Mouse (Mus musculus) inflammation-experienced regulatory T-cells, adult 6 months (primary cell): ENCODE data around the gene Olfr544. TPM values are rescaled to one million over a fixed set of nuclear protein-coding genes. Genes with fewer than 3 reads are reported as not detected.
"Not testable (repeated sequence)": the region's sequence is repeated elsewhere in the genome, so short reads cannot be mapped to it uniquely, and the experiment has no call there.

Experiments
- ATAC-seq: one replicate; pipeline ENCODE4 v1.8.0; 2017
- polyA plus RNA-seq, 3 experiments: library from polyadenylated mRNA; unstranded; fragments of 100-300 nt; shearing (Covaris generic); gene quantifications; one replicate each; pipeline ENCODE4 v1.2.1; 2017

The Olfr544 gene
- not detected for polyA plus RNA-seq

DNA sequence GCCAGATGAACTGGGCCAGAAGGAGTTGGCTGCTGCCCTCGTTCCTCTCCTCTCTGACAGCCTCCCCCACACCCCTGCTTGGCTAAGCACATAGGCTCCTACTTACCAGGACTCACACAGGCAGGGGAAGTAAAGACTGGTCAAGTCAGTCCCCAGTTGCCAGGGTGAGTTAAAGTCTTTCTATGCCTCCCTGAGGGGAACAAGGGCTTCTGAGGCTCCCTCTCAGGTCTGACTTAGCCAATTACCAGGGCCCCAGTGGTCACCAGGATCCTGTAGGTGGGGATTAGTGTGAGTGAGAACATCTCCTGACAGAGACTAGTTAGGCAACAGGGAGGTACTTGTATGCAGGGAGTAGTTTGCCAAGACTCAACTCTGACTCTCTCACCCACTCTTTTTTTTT is at the start of gene Olfr544:
Olfr544 (minus strand) TSS at position 153 of the 400 bp plus-strand sequence.
- no peak for ATAC-seq

DNA sequence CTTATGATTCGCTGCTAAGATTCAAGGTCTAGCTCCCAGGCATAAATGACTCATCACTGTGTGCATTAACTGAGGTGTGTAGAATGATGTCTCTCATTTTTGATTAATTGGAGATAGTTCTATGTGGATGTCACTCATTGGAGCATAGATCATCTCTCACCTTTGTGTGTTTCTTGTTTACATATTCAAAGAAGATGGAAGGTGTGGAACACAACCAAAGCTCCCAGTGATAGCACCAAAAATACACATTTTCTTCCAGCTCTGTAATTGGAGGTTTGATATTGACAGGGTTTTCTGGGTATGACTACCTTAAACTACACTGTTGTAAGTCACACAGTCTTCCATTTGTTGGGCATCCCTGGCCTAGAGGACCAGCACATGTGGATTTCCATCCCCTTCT is 46.3 kb upstream of the Olfr544 start, which contains the start of gene Olfr547:
Olfr547 (plus strand) TSS at position 301 of the 400 bp plus-strand sequence.
- no peak for ATAC-seq

DNA sequence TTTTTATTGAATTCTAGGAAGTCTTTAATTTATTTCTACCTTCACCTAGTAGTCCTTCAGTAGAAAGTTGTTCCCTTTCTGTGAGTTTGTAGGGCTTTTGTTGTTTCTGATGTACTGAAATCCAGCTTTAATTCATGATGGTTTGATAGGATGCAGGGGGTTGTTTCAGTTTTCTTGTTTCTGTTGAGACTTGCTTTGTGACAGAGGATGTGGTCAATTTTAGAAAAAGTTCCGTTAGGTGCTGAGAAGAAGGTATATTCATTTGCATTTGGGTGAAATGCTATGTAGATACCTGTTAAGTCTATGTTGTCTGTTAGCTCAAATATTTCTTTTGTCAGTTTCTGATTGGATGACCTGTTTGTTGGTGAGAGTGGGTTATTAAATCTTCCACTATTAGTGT is 40.9 kb upstream of the Olfr544 start:
- ATAC-seq = peak; percentile 95

DNA sequence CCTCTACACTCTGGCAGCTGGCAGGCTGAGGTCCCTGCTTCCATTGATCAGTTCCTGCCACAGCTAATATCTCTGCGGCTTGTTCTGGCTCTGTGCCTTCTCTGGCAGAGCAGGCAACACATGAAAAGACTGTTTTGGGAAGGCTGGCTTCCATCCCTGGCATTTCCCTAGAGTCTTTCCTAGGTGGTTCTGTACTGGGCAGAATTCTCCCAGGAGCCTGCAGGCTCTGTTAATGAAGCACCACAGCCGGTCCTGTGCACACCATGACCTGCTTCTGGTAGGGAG is 28.9 kb upstream of the Olfr544 start:
- ATAC-seq = no peak

DNA sequence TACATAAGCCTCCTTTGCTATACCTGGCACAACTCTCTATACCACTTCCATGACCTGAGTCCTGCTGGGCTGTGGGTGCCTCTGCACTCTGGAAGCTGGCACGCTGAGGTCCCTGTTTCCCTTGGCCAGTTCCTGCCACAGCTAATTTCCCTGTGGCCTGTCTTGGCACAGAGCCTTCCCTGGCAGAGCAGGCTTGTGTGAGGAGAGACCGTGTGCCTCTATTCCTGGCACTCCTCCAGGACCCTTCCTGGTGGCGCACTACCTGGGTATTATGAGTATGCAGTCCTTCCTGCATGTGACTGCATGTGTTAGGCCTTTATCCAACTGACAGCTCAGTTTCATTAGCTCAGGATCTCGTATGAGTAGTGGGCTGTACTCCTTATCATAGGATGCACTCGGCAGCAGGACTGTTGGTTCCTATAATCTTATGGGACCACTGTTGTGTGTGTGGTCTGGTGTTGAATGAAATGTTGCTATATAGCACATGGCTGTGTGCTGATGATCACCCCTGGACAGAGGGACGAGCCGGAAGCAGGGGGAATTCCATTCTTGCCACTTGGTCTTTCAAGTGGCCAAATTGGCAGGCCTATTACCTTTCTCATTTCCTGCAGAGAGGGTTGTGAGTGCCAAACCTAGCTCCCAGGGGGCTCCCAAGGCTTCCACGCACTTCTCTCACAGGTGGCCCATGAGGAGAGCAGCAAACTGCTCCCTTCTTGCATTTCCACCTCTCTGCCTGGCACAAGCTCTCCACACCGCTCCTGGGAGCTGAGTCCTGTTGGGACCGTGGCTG is 28.3 kb upstream of the Olfr544 start:
- ATAC-seq = no peak

DNA sequence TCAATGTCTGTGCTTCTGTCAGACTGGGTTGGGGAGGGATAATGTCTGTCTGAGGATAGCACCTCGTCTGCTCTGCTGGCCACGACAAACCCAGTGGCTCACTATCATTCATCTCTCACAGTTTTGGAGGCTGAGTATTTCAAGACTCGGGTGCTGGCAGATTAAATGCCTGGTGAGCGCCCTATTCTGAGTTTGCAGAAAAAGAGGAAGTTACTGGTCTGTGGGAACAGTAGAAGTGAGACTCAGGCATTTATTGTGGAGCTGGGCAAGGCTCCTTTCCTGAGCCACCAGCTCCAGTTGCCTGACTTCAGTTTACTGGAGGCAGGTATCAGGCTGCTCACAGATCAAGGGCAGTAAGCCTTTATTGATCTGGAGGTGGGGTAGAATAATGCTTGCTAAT is 26.0 kb upstream of the Olfr544 start:
- no peak for ATAC-seq

DNA sequence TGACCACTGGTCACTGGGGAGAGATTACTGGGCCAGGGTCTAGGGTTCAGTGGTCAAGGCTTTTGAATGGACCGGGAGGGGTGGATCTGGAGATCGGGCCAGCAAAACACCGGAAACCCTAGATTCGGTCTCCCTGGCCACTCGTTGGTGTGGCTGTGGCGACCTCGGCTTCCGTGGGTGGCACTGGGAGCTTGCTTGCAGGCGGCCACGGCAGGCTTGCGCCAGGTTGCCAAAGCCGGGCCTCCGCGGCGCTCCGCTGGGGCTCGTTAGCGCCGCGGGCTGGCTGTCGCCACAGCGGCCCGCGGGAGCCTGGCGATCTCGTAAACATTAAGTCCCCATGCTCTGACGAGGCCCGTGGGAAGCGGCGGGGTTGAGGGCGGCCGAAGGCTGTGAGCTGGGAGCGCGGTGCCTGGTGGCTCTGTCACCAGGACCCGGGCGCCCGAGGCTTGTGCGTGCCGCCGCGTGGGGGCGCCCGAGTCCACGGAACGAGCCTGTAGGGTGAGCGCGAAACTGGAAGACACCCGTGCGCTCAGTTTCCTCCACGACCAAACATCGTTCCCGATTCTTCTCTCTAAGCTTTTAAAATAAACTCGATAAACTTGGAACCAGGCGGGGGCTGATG is 24.8 kb upstream of the Olfr544 start:
- ATAC-seq = peak; percentile 93

DNA sequence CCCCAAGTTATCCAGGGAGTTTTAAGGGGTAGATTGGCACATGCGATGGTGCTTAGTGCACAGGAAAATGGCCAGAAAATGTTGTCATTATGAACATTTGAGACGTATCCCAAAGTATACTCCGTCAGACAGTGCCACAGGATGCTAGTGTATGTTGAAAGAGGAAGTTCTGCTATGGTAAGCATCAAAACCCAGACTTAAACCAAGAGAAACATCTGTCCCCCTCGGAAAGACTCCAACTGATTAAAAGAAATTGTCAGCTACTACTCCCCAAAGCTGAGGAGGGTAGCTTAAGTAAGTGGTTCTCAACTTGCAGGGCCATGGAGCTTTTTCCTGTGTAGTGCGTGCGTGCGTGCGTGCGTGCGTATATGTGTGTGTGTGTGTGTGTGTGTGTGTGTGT is 23.8 kb upstream of the Olfr544 start:
- no peak for ATAC-seq

DNA sequence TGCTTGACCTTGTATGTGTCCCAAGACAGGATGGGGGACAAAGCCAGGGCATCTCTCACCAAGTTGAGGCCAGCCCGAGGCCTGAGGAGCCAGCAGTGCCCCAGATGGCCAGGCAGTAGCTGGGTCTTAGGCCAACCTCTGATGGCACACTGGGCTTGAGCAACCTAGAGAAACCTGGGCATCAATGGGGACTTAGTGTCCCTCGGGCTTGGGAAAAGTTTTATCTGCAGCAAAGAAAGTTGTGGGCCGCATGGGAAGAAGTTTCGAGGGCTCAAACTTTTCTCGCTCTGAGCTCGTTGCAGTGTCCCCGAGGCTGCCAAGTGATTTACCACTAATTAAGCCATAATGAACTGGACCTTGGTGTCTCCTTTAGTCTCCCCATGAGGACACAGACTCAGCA is 21.6 kb upstream of the Olfr544 start:
- ATAC-seq = no peak

DNA sequence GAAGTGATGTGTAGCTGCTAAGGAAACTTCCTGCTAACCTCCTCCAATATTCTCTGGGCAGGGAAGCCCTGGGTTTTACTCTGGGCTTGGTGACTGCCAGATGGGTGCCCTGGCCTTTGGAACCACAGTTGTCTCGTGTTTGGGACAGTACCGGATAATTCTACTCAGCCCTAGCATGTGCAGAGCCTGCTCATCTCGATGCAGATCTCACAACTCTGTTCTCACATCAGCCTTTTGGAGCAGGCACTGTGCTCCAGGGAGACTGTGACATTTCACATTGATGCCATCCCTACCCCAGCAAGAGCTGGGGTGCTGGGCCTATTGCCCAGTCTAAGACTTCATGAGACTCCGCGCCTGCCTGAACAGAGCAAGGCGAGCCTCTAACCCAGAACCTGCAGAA is 20.6 kb upstream of the Olfr544 start:
- ATAC-seq = no peak

DNA sequence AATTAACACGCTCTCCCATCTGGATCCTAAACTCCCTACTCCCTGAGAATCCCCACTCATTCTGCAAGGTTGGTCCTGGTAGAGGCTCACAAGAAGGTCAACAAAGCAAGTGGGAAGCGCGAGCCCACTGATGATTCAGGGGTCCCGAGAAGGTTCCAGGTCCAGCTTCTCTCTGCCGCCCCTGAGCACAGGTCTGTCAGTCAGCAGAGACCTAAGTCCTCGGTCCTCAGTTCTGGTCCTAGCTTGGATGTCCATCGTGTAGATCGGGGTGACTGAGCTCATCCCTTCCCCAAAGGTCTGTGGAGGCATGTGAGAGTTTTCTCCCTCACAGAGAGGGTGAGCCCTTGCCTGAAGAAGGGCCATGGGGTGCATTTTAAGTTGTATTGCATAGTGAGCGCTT is 20.0 kb upstream of the Olfr544 start:
- no peak for ATAC-seq

DNA sequence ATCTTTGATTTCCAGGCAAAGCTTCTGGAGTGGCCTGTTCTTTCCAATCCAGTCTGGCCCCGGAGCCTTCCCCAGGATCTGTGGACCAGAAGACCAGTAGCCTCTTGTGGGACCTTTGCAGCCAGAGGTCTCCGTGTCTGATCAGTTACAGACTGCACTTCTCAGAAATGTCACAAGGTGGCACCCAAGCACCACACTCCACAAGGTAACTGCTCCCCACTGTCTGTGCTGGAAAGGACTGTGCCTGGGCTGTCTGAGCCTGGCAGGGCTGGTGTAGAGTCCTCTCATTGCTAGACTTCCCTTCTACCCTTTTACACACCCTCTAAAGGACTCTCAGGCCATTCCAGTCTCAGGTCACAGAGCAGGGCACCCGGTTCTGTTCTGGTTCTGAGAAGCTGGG is 18.7 kb upstream of the Olfr544 start:
- peak; percentile 68 for ATAC-seq

DNA sequence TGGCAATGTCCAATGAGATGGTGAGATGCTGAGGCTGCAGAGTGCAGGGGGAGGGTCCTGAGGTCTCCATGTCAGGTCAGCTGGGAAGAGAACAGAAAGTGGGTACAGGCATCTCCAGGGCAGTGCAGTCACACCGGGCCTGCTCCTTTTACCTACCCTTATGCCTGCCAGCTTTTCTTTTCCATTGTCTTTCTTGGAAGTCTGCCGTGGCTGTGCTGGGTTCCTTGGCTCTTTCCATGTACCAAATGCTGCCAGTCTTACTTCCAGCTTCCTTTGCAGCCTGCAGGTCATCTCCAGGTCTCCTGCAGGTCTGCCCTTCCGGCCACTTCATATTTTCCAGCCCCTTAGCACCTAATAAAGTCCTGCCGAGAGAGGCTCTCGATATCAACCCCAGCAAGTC is 13.9 kb upstream of the Olfr544 start:
- ATAC-seq = no peak

DNA sequence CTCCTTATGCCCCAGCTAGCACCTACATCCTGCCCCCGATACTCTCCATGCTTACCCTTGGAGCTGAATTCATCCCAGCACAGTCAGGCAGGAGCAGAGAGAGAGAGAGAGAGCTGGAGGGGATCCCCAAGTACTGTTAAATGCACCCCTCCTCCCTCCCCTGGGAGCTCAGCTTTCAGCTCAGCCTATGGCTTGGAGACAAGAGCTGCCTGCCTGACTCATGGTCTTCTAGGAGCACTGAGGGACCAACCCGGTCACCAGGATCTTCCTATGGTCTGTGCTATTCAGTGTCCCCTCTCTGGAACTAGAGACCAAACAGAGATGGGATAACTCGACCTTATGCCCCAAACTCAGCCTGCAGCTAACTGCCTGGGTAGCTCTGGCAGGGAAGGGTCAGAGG is 11.4 kb upstream of the Olfr544 start, which contains the start of gene Olfr545:
Olfr545 (minus strand) TSS at position 101 of the 400 bp plus-strand sequence.
- no peak for ATAC-seq

DNA sequence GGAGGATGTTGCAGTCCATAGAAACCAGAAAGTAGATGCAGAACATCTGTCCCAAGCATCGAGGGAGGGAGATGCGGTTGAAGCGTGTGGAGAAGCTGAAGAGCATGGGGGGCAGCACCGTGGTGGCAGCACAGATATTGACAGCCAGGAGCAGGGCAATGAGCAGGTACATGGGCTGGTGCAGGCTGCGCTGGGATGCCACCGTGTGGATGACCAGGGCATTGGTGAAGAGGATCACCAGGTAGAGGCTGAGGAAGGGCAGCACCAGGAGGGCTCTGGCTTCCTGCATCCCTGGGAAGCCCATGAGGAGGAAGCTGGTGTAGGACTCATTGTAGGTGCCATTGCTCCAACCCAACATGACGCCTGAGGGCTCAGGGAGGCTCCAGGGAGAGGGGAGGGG is 6.3 kb upstream of the Olfr544 start:
- not testable (repeated sequence) for ATAC-seq

DNA sequence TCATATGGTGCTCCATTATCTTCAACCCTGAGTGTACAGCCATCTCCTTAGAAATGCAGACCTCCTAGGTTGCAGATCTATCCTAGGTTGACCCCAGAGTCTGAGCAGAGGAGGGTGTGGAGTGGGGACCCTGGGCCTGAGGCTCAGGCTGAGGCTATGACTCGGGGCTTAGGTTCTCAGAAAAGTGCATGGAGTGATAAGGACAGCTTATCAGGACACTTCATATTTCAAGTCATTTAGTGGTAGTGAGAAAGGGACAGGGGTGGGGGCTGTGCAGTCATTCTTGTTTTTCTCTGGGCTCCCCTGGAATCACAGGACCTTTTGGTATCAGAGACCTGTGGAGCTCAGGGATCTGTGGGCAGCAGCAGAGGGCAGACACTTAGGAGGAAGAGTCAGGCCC is 2.0 kb downstream of the Olfr544 start:
- no peak for ATAC-seq

DNA sequence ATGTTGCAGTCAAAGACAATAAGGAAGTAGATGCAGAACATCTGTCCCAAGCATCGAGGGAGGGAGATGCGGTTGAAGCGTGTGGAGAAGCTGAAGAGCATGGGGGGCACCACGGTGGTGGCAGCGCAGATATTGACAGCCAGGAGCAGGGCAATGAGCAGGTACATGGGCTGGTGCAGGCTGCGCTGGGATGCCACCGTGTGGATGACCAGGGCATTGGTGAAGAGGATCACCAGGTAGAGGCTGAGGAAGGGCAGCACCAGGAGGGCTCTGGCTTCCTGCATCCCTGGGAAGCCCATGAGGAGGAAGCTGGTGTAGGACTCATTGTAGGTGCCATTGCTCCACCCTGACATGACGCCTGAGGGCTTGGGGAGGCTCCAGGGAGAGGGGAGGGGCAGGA is 3.3 kb downstream of the Olfr544 start:
- not testable (repeated sequence) for ATAC-seq

DNA sequence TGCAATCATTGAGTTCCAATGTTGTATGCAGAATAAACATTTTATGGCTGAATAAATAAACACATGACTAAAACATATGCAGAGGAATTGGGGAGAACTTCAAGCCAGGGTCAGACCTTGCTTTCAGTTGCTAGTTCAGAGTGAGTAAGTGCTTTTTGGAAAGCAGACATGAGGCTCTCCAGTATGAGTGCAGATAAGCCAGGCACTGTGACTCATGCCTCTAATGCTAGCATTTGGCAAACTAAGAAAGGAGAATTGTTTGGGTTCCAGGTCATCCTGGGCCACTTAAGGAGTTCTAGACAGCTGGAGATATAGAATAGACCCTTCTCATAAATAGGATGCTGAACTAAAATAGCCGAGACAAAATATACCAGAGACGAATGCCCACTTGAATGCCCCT is 4.4 kb downstream of the Olfr544 start:
- ATAC-seq = no peak

DNA sequence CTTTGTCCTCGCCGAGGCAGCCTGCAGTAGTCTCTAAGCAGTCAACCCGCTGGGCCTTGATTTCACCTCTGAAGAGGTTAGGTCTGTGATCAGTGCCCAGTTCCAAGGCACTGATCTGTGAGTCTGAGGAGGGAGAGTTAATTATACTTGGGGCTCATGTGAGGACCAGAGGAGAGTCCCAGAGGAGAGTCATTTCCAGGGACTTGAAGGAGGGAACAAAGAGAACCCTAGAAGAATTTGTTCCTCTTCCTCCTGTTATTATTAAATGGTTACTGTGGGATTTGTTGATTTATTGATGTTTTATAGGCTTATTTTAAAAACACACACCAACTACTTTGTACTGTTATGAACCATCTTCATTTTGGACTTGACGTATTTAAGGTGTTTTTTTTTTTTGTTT is 6.5 kb downstream of the Olfr544 start, which contains the start of gene Olfr543:
Olfr543 (minus strand) TSS at position 101 of the 400 bp plus-strand sequence.
- no peak for ATAC-seq

DNA sequence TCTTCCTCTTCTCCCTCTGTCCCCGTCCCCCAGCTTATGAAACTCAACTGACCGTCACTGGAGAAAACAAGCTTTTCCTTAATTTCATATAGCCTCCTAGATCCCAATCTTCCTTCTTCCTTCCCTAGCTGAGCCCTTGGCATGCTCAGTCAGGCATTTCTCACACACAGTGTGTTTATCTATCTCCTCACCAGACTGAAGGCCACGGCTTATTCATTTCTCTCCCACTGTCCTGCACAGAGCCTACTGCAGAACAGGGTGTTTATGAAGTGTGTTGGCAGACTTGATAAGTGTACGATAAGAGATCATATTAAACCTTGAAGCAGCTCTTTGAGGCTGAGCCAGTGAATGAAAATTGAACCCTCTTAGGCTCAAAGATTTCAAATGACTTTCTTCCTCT is 7.3 kb downstream of the Olfr544 start:
- no peak for ATAC-seq

DNA sequence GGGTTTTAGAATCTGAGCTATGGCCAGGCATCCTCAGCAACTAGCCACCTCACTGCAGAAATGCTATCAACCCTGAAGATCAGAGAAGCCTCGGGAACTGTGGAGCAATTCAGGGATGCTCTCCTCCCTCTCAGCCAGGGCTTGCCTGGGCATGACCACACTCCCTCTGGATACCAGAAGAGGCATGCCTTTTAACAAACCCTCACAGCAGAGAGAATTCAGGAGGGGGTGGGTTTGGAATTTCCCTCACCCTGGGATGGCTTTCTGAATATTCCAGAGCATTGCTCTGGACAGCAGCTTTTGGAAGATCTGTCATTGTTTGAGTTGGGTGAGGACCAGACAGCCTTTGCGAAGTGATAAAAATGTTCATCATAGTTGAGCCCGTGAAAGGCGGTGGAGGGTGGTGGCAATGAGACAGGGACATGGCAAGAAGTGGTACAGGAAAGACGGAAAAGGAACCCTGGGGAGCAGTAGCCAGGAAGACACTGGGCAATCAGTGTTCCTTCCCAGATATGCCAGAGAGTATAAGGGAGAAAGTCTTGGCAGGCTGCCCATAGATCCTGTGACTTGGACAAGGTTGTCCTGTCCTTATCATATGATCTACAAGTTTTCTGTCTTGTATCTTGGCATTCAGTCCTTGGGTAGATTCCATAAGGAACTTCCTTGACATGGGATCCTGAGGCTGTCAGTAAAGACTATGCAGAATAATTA is 8.6 kb downstream of the Olfr544 start:
- ATAC-seq = no peak

DNA sequence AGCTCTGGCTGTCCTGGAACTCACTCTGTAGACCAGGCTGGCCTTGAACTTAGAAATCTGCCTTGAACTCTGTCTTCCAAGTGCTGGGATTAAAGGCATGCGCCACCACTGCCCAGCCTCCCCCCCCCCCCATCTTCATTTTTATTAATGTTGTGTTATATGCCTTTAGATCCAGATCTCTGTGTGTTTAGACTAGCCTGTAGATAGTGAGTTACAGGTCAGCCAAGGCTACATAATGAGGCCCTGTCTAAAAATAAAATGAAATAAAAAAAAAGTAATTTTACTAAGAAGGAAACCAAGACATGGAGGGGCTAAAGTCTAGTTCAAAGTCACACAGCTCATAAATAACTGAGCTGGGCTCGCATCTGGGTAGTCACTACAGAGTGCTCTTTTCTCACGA is 9.2 kb downstream of the Olfr544 start:
- no peak for ATAC-seq

DNA sequence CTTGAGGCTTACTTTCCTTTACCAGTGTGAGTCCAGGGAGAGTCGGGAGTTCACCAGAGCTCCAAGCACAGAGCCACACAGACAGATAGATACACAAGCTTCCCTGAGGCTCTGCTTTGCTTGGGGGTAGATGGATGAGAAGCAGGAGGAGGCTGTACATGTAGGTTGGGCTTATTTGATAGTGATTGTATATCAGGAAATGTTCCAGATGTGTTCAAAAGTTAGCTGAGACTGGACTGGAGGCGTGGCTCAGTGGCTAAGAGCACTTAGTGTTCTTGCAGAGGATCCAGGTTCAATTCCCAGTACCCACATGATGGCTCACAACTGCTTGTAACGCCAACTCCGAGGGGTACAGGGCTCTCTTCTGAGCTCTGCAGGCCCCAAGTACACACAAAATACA is 9.7 kb downstream of the Olfr544 start:
- ATAC-seq = no peak

DNA sequence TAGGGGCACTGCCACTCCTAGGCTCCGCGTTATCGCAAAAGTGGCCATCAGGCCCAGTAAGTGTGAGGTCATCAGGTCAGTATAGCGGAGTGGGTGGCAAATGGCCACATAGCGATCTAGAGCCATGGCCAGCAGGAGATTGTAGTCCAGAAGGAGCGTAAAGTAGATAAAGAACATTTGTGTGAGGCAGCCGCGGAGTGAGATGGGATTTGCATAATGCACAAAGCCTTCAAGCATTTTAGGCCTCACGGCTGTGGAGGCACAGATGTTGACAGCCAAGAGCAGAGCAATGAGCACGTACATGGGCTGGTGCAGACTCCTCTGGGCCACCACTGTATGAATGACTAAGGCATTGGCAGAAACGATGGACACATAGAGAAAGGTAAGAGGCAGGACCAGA is 10.7 kb downstream of the Olfr544 start:
- no peak for ATAC-seq
